Mouse (Mus musculus): ENCODE results near the gene March9. TPM values are rescaled to one million over a fixed set of nuclear protein-coding genes. Genes with fewer than 3 reads are reported as not detected.

The March9 gene
- polyA plus RNA-seq, 1 experiment from 2014 or later: 1.5 TPM

DNA sequence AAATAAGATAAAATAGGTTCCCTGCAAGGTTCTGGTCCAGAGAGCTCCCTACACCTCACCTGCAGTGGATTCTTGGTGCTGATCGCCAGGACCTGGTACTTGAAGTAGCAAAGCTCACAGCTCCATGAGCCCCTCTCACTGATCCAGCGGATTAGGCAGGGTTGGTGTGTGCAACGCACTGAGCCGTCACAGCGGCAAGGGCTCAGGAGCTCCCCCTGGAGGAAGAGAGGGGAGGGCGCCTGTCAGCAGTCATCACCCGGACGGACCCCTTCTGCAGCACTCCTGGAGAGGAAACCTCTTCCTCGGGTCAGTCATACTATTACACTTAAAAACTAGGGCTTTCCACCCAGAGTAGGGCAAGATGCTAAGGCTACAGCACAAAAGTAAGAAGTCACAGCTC, 1.8 kb downstream of the March9 start:
- H3K27ac ChIP-seq (replicated peaks; ENCODE audit: low read depth, low read length): no peak overlapping the region
- H3K36me3 ChIP-seq (replicated peaks; ENCODE audit: control insufficient read depth, insufficient read depth, low read depth, low read length): peaks cover 4% of the 10 kb centered on the region
- 0 out of 2 replicates have a peak overlapping the region, but pooled peaks have one; percentile 4 for H3K9ac ChIP-seq (replicated peaks; ENCODE audit: low read length)
- 1% methylated on average over 9 of the region's 9 CpGs for WGBS
- H3K4me1 ChIP-seq (ENCODE audit: control insufficient read depth, insufficient read depth, low read length): 0 out of 2 replicates have a peak, but pooled peaks cover 2% of the 10 kb centered on the region
- DNase-seq (ENCODE audit: low spot score) (peak; percentile 90), ATAC-seq (replicated peaks; ENCODE audit: insufficient number of reproducible peaks, low FRiP score, low TSS enrichment, low read depth) (0 out of 2 replicates have a peak, but pooled peaks have one; percentile 24)
- H3K27me3 ChIP-seq (ENCODE audit: control insufficient read depth, insufficient read depth, low read length): peaks cover 12% of the 10 kb centered on the region
- no peaks in the 10 kb centered on the region for H3K9me3 ChIP-seq (replicated peaks; ENCODE audit: control insufficient read depth, low read length)
- peak overlapping the region; percentile 85 for H3K4me3 ChIP-seq (ENCODE audit: low read depth, low read length)
- peak overlapping the region; percentile 98 for H3K4me2 ChIP-seq (ENCODE audit: low read depth, low read length)

DNA sequence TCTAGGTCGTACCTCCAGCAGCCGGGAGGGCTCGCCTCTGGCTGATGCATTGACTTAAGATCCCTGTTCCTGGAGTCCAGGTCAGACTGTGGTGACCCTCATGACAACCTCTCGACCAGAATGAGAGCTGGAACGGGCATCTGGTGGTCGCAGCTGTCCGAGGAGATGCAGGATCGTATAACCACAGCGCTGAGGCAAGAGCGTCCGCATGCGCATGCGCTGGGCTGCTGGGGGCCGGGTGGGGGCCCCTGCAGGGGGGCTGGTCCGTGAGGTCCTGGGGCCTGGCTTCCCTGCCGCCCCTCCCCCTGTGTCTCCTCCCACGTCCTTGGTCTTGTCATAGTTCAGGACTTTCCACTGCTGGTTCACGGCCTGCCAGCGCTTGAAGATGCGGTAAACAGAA, 3.5 kb downstream of the March9 start:
- Histone ChIP-seq H3K27ac (replicated peaks; ENCODE audit: low read depth, low read length) (no peak overlapping the region), H3K9me3 (replicated peaks; ENCODE audit: control insufficient read depth, low read length) (no peaks in the 10 kb centered on the region), H3K27me3 (ENCODE audit: control insufficient read depth, insufficient read depth, low read length) (peaks cover 12% of the 10 kb centered on the region), H3K9ac (replicated peaks; ENCODE audit: low read length) (no peak overlapping the region), H3K4me3 (ENCODE audit: low read depth, low read length) (no peak overlapping the region), H3K4me2 (ENCODE audit: low read depth, low read length) (no peak overlapping the region), H3K36me3 (replicated peaks; ENCODE audit: control insufficient read depth, insufficient read depth, low read depth, low read length) (peaks cover 4% of the 10 kb centered on the region), H3K4me1 (ENCODE audit: control insufficient read depth, insufficient read depth, low read length) (0 out of 2 replicates have a peak, but pooled peaks cover 2% of the 10 kb centered on the region)
- 82% methylated on average over 20 of the region's 20 CpGs for WGBS
- no peak for DNase-seq (ENCODE audit: low spot score)
- ATAC-seq (replicated peaks; ENCODE audit: insufficient number of reproducible peaks, low FRiP score, low TSS enrichment, low read depth): no peak

DNA sequence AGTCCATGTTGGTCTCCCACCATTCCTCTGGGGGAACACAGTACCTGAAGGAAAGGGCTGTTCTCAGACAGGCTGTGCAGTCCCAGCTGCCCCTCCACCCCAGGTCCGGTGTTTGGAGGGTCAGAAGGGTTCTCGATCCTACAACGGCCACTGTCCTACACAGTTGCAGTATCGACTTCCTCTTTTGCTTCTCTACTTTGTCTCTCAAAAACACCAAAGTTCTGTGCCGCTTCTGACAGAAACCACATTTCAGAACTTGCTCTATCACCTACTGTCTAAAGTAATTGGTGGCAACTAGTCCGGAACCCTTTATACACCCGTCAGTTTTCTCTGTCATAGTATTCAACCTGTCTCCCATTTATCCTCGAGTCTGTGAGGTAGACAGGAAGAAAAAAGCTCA, 4.6 kb downstream of the March9 start:
- no peaks in the 10 kb centered on the region for H3K9me3 ChIP-seq (replicated peaks; ENCODE audit: control insufficient read depth, low read length)
- H3K27me3 ChIP-seq (ENCODE audit: control insufficient read depth, insufficient read depth, low read length): peaks cover 21% of the 10 kb centered on the region
- H3K36me3 ChIP-seq (replicated peaks; ENCODE audit: control insufficient read depth, insufficient read depth, low read depth, low read length): peaks cover 4% of the 10 kb centered on the region
- 86% methylated on average over 8 of the region's 8 CpGs for WGBS
- 0 out of 2 replicates have a peak, but pooled peaks cover 2% of the 10 kb centered on the region for H3K4me1 ChIP-seq (ENCODE audit: control insufficient read depth, insufficient read depth, low read length)
- H3K27ac ChIP-seq (replicated peaks; ENCODE audit: low read depth, low read length): no peak overlapping the region
- ATAC-seq (replicated peaks; ENCODE audit: insufficient number of reproducible peaks, low FRiP score, low TSS enrichment, low read depth) (no peak), DNase-seq (ENCODE audit: low spot score) (no peak)
- H3K4me2 ChIP-seq (ENCODE audit: low read depth, low read length): no peak overlapping the region
- H3K4me3 ChIP-seq (ENCODE audit: low read depth, low read length): no peak overlapping the region
- H3K9ac ChIP-seq (replicated peaks; ENCODE audit: low read length): no peak overlapping the region

- peaks cover 23% of the 10 kb centered on the region for H3K27me3 ChIP-seq (ENCODE audit: control insufficient read depth, insufficient read depth, low read length)
Observed at GRCm38 (mm10) chr10:127054646-127055045, 5.3 kb downstream of the March9 start.

DNA sequence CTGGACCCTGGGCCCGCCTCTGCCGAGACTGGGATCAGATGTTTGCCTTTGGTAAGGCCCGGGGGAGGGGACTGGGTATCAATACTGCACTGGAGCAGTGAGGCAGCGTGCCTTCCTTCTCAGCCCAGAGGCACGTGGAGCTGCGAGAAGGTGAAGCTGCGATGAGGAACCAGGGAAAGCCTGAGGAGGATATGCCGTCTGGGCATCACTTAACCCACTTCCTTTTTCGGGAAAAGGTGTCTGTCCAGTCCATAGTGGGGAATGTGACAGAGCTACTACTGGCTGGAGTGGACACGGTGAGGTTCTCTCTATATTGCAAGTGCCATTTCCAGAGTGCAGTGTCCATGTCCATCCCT, 9.9 kb downstream of the March9 start:
- Histone ChIP-seq H3K9ac (replicated peaks; ENCODE audit: low read length) (no peak overlapping the region), H3K9me3 (replicated peaks; ENCODE audit: control insufficient read depth, low read length) (no peaks in the 10 kb centered on the region), H3K4me1 (ENCODE audit: control insufficient read depth, insufficient read depth, low read length) (no peaks in the 10 kb centered on the region), H3K27me3 (ENCODE audit: control insufficient read depth, insufficient read depth, low read length) (peaks cover 36% of the 10 kb centered on the region), H3K27ac (replicated peaks; ENCODE audit: low read depth, low read length) (no peak overlapping the region), H3K4me3 (ENCODE audit: low read depth, low read length) (no peak overlapping the region), H3K36me3 (replicated peaks; ENCODE audit: control insufficient read depth, insufficient read depth, low read depth, low read length) (no peaks in the 10 kb centered on the region), H3K4me2 (ENCODE audit: low read depth, low read length) (no peak overlapping the region)
- WGBS: 20% methylated on average over 10 of the region's 10 CpGs
- DNase-seq (ENCODE audit: low spot score) (no peak), ATAC-seq (replicated peaks; ENCODE audit: insufficient number of reproducible peaks, low FRiP score, low TSS enrichment, low read depth) (no peak)

More at GRCm38 (mm10) chr10:127054646-127055045, 5.3 kb downstream of the March9 start:
- Histone ChIP-seq H3K9ac (replicated peaks; ENCODE audit: low read length) (no peak overlapping the region), H3K4me2 (ENCODE audit: low read depth, low read length) (no peak overlapping the region), H3K27ac (replicated peaks; ENCODE audit: low read depth, low read length) (no peak overlapping the region), H3K9me3 (replicated peaks; ENCODE audit: control insufficient read depth, low read length) (no peaks in the 10 kb centered on the region), H3K4me3 (ENCODE audit: low read depth, low read length) (no peak overlapping the region), H3K36me3 (replicated peaks; ENCODE audit: control insufficient read depth, insufficient read depth, low read depth, low read length) (peaks cover 4% of the 10 kb centered on the region), H3K4me1 (ENCODE audit: control insufficient read depth, insufficient read depth, low read length) (0 out of 2 replicates have a peak, but pooled peaks cover 2% of the 10 kb centered on the region)
- 67% methylated on average over 4 of the region's 4 CpGs for WGBS
- ATAC-seq (replicated peaks; ENCODE audit: insufficient number of reproducible peaks, low FRiP score, low TSS enrichment, low read depth): no peak
- peak; percentile 52 for DNase-seq (ENCODE audit: low spot score)

DNA sequence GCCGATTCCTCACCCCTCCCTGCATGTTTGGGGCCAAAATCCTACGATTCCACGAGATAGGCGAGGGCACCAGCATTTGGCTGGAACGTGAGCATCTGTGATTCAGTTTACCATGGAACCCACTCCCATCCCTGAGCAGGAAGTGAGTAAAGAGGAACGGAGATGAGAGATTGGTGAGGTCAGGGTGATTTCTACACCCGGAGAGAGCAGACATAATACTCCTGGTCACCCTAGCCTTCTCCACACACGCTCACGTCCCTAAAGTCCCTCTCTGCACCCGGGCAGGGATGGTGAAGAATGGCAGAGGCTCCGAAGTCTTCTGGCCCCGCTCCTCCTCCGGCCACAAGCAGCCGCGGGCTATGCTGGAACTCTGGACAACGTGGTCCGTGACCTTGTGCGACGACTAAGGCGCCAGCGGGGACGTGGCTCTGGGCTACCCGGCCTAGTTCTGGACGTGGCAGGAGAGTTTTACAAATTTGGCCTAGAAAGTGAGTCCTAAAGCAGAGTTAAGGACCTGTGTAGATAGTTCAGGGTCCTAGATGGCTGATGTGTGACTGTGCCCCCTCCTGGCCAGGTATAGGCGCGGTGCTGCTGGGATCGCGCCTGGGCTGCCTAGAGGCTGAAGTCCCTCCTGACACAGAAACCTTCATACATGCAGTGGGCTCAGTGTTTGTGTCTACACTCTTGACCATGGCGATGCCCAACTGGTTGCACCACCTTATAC, 10.4 kb downstream of the March9 start:
- Histone ChIP-seq H3K27me3 (ENCODE audit: control insufficient read depth, insufficient read depth, low read length) (peaks cover 36% of the 10 kb centered on the region), H3K4me1 (ENCODE audit: control insufficient read depth, insufficient read depth, low read length) (no peaks in the 10 kb centered on the region), H3K9me3 (replicated peaks; ENCODE audit: control insufficient read depth, low read length) (no peaks in the 10 kb centered on the region), H3K9ac (replicated peaks; ENCODE audit: low read length) (peak overlapping the region; percentile 13; the same call in 1 of the 2 replicates), H3K27ac (replicated peaks; ENCODE audit: low read depth, low read length) (no peak overlapping the region), H3K4me2 (ENCODE audit: low read depth, low read length) (no peak overlapping the region), H3K36me3 (replicated peaks; ENCODE audit: control insufficient read depth, insufficient read depth, low read depth, low read length) (peaks cover 3% of the 10 kb centered on the region), H3K4me3 (ENCODE audit: low read depth, low read length) (no peak overlapping the region)
- DNase-seq (ENCODE audit: low spot score): no peak
- 2% methylated on average over 29 of the region's 29 CpGs for WGBS
- 0 out of 2 replicates have a peak, but pooled peaks have one; percentile 16 for ATAC-seq (replicated peaks; ENCODE audit: insufficient number of reproducible peaks, low FRiP score, low TSS enrichment, low read depth)

DNA sequence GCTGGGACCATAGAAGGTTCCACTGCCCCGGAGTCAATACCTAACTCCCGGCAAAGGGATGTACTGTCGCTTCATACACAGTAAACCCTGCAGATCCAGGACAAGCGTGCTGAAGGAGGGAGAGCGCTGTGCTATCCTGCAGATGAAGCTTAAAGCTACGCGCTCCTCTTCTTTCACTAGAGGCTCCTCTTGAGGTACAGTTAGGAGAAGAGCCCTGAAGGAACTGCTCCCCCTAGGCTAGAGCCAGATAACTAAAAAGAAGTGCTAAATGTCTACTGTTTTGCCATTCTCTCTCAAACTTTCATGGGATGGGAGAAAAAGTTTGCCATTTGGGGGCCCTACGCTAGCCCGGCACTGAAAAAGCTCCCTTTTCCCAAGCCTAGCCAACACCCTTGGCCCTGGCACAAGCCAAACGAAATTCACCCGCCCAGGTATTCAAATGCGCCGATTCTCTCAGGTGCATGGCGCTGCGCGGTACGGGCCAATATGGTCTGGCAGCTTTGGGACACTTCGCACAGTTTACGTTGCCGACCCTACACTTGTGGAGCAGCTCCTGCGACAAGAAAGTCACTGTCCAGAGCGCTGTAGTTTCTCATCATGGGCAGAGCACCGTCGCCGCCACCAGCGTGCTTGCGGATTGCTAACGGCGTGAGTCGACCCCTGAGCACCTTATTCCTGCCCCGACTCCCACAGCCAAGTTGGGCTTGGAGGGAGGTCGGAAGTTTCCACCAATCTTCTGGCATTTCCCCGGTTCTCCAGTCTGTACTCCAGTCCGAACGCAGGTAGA, 11.2 kb downstream of the March9 start:
- no peaks in the 10 kb centered on the region for H3K9me3 ChIP-seq (replicated peaks; ENCODE audit: control insufficient read depth, low read length)
- ATAC-seq (replicated peaks; ENCODE audit: insufficient number of reproducible peaks, low FRiP score, low TSS enrichment, low read depth): no peak
- no peak overlapping the region for H3K27ac ChIP-seq (replicated peaks; ENCODE audit: low read depth, low read length)
- WGBS: 5% methylated on average over 35 of the region's 35 CpGs
- no peak overlapping the region for H3K4me3 ChIP-seq (ENCODE audit: low read depth, low read length)
- peaks cover 3% of the 10 kb centered on the region for H3K36me3 ChIP-seq (replicated peaks; ENCODE audit: control insufficient read depth, insufficient read depth, low read depth, low read length)
- H3K4me1 ChIP-seq (ENCODE audit: control insufficient read depth, insufficient read depth, low read length): no peaks in the 10 kb centered on the region
- H3K27me3 ChIP-seq (ENCODE audit: control insufficient read depth, insufficient read depth, low read length): peaks cover 36% of the 10 kb centered on the region
- H3K4me2 ChIP-seq (ENCODE audit: low read depth, low read length): no peak overlapping the region
- no peak for DNase-seq (ENCODE audit: low spot score)
- no peak overlapping the region; the same call in 1 of the 2 replicates for H3K9ac ChIP-seq (replicated peaks; ENCODE audit: low read length)

GRCm38 (mm10) chr10:127047954-127048353, 12.0 kb downstream of the March9 start, which contains the start of gene Cyp27b1:
Gene Cyp27b1 (plus strand): TSS chr10:127048250.
- H3K27ac ChIP-seq (replicated peaks; ENCODE audit: low read depth, low read length): no peak within 1 kb of the TSS
- H3K9ac ChIP-seq (replicated peaks; ENCODE audit: low read length): no peak within 1 kb of the TSS
- 28% methylated on average over 5 of the region's 5 CpGs for WGBS
- peaks cover 3% of the 10 kb centered on the region for H3K36me3 ChIP-seq (replicated peaks; ENCODE audit: control insufficient read depth, insufficient read depth, low read depth, low read length)
- no peak within 1 kb of the TSS for H3K4me3 ChIP-seq (ENCODE audit: low read depth, low read length)
- H3K27me3 ChIP-seq (ENCODE audit: control insufficient read depth, insufficient read depth, low read length): peaks cover 36% of the 10 kb centered on the region
- no peak for DNase-seq (ENCODE audit: low spot score)
- no peak within 1 kb of the TSS for H3K4me2 ChIP-seq (ENCODE audit: low read depth, low read length)
- H3K9me3 ChIP-seq (replicated peaks; ENCODE audit: control insufficient read depth, low read length): no peaks in the 10 kb centered on the region
- ATAC-seq (replicated peaks; ENCODE audit: insufficient number of reproducible peaks, low FRiP score, low TSS enrichment, low read depth): no peak
- H3K4me1 ChIP-seq (ENCODE audit: control insufficient read depth, insufficient read depth, low read length): no peaks in the 10 kb centered on the region
